8 mouse cellular contexts compared by ENCODE assay signal in genomic region chr7:30956756-30957366, GRCm38 (mm10). TPM values are rescaled to one million over a fixed set of nuclear protein-coding genes. Genes with fewer than 3 reads are reported as not detected.
DNase-seq lines count a peak whose midpoint lies in the region; ATAC-seq lines count a peak whose summit lies in the region.

TSS of gene Usf2 (minus strand) at chr7:30956803.

- H3K79me2 ChIP-seq in macrophage (ENCODE audit: inconsistent target), result peaks cover 31% of the 10 kb centered on the region

- peaks cover 39% of the 10 kb centered on the region for H3K36me3 ChIP-seq in hindbrain, embryonic 12.5 days
- peaks cover 17% of the 10 kb centered on the region; the same call in 1 of the 2 replicates for H3K36me3 ChIP-seq in macrophage (ENCODE audit: inconsistent target)

- peak within 1 kb of the TSS; percentile 100 for H3K4me3 ChIP-seq in hindbrain, embryonic 12.5 days
- H3K4me3 ChIP-seq in macrophage (ENCODE audit: inconsistent target), result peak within 1 kb of the TSS; percentile 61

- peaks cover 25% of the 10 kb centered on the region for H3K4me1 ChIP-seq in hindbrain, embryonic 12.5 days

- peak within 1 kb of the TSS; percentile 99 for H3K27ac ChIP-seq in hindbrain, embryonic 12.5 days
- H3K27ac ChIP-seq in macrophage, result peak within 1 kb of the TSS; percentile 73

- H3K9me3 ChIP-seq in hindbrain, embryonic 12.5 days (replicated peaks), result no peaks in the 10 kb centered on the region

- 0% methylated on average over 22 of the region's 82 CpGs for WGBS in hindbrain, embryonic 12.5 days
- WGBS in macrophage (ENCODE audit: missing documents), result 0% methylated on average over 24 of the region's 82 CpGs

- no peaks in the 10 kb centered on the region for H3K27me3 ChIP-seq in hindbrain, embryonic 12.5 days

- peak; percentile 39 for ATAC-seq in hindbrain, embryonic 12.5 days (ENCODE audit: low FRiP score)

- peak within 1 kb of the TSS; percentile 92 for H3K4me2 ChIP-seq in hindbrain, embryonic 12.5 days (replicated peaks)

- peak; percentile 81 for DNase-seq in T-cell, adult 2 months (ENCODE audit: low spot score)
- peak; percentile 89 to 91 for DNase-seq in cerebellum, postnatal 10 days
- DNase-seq in frontal cortex, postnatal 14 days (ENCODE audit: low spot score in 2 of 2), result peak; percentile 64
- peak; percentile 77 to 82 for DNase-seq in layer of hippocampus, postnatal 36 days
- DNase-seq in right cerebral cortex, postnatal 10 days (ENCODE audit: low spot score in 2 of 2), result peak; percentile 91 to 92
- peak; percentile 78 to 83 for DNase-seq in urinary bladder, postnatal 4 days (ENCODE audit: low spot score in 2 of 2)

- H3K9ac ChIP-seq in hindbrain, embryonic 12.5 days, result peak within 1 kb of the TSS; percentile 100

RNA-seq across cellular contexts. Expression of gene Usf2, which starts in this region (rescaled TPM):
- 29.7 and 32.7 TPM in 2 replicates for polyA plus RNA-seq in hindbrain, embryonic 12.5 days (2016; fragmentation: Nextera tagmentation; extraction: Ambion mirVana)
- total RNA-seq in layer of hippocampus, postnatal 36 days (2021), result 100 to 1,000 TPM; 116 to 126 TPM
- total RNA-seq in macrophage (2018; cell fraction: chromatin; rRNA removed), result 100 to 1,000 TPM in 2 of 26 experiments, 10 to 100 TPM in 23, 1 to 10 TPM in 1; 9.6 to 120 (median 58.3) TPM
- total RNA-seq in macrophage (2018; cell fraction: cytosol; rRNA removed), result 100 to 1,000 TPM in 7 of 26 experiments, 10 to 100 TPM in 19; 58.2 to 140 (median 84.1) TPM
- total RNA-seq in macrophage (2018; cell fraction: nucleus; rRNA removed), result 10 to 100 TPM; 20.6 to 90.4 (median 46.9) TPM
- 95.7 to 263 TPM (median 152 TPM) in 3 replicates for polyA plus RNA-seq in macrophage (2018)

Comparison
In these comparisons a context has a peak if more than half of its experiments do, and no peak if none do; other contexts are left out.
1. Peak in every context shown above with its lines: DNase-seq, ATAC-seq, H3K4me3 ChIP-seq and H3K27ac ChIP-seq.